Mouse (Mus musculus) left cerebral cortex, postnatal 36 days (tissue): ENCODE data around the gene Apoa1. TPM values are rescaled to one million over a fixed set of nuclear protein-coding genes. Genes with fewer than 3 reads are reported as not detected.

Experiments
- DNase-seq, 2 experiments: peaks; one replicate each; pipeline ENCODE4 v3.0.0; 2021 to 2022; ENCODE audit warnings: low spot score in 2 of 2, mixed read lengths in 1 of 2
- intact Hi-C: fragments of 180-260 bp; cut with DNase I; formaldehyde crosslinking; loops from one replicate; pipeline ENCODE4 v1.15.1; 2025
- total RNA-seq, 2 experiments: library from RNA; stranded (reverse); gene quantifications; 2 replicates each; pipeline ENCODE4 v1.2.3; 2021

Apoa1 gene
- under 1 TPM; 0.42 to 0.79 TPM for total RNA-seq

GRCm38 (mm10) chr9:46228491-46228890, at the start of gene Apoa1:
Apoa1 (plus strand) TSS chr9:46228580.
- no peak for DNase-seq

GRCm38 (mm10) chr9:46178595-46178994, 49.8 kb upstream of the Apoa1 start:
- DNase-seq = no peak
- intact Hi-C loops = no loop called here

More at GRCm38 (mm10) chr9:46228491-46228890, at the start of gene Apoa1:
- intact Hi-C loops = no loop called here

DNA sequence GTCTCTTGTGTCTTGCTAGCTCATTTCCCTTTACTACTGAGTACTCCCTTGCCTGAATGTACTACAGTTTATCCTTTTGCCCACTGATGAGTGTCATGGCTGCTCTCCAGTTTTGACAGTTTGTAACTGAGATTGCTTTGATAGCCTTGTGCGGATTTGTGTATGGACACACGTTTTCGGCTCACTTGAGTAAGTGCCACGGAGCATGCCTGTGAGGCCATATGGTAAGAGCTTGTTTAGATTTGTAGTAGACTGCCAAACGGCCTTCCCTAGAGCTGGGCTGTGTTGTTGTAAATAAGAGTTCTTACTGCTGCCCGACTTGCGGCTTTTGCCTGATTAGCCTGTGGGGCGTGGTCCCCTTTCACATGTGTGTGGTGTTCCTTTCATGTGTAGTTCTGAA, 47.1 kb upstream of the Apoa1 start:
- no peak for DNase-seq
- intact Hi-C loops = no loop called here

DNA sequence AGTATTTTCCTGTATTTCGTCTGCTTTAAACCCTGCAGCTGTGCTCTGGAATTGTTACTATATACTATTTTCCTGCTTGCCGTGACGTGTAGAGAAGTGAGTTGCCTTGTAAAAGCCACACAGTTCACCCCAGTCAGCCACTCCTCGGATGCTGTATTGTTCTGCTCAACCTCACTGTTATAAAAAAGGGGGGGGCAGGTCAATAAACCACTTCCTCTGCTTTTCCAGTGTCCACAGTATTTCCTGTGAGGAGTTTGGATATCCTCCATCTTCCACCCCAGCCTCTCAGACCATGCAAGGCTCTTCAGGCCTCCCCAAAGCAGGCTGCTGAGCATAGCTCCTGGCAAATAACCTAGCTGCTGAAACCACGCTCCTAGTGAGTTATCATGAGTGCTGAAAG, 43.8 kb upstream of the Apoa1 start:
- DNase-seq = no peak
- intact Hi-C loops = no loop called here

DNA sequence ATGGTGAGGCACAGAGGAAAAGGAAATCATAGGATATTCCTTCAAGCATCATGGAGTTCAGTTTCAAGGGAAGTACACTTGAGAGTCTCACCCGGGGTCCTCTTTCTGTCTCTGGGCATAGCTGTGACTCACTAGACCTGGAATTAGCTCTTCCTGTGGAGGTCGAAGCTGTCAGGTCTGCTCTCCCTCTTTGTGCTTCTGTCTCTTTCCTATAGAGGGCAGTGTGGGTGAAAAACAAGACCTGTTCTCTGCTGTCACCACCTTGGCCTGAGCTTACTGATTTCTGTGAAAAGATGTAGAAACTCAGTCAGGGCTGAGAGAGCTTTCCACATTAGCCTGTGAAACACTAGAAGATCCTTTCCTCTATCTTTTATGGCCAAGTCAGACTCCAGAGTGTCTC, 43.2 kb upstream of the Apoa1 start:
- intact Hi-C loops = no loop called here

GRCm38 (mm10) chr9:46186387-46186786, 42.0 kb upstream of the Apoa1 start:
- DNase-seq = no peak
- intact Hi-C loops = no loop called here

More for the DNA sequence above, 43.2 kb upstream of the Apoa1 start:
- no peak for DNase-seq

DNA sequence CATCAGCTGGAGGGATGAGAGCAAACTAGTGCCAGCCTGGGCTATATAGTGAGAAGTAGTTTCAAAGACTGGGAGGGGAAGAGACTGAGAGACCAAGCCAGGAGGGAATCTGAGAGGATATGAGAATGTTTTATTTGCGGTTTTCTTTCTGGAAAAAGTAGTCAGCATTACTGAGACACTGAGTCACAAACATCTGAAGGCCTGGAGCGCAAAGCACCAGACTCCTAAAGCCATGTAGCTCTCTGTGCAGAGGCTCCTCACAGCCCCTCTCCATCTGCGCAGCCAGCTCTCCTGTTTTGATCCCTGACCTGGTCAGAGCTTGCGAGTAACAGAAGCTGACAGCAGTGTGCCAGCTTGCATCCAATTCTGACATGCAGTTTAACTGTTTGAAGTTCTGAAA, 40.0 kb upstream of the Apoa1 start:
- DNase-seq = no peak
- intact Hi-C loops = no loop called here

- intact Hi-C loops = no loop called here
- DNase-seq = no peak
These were observed 39.4 kb upstream of the Apoa1 start for GRCm38 (mm10) chr9:46188956-46189355.

DNA sequence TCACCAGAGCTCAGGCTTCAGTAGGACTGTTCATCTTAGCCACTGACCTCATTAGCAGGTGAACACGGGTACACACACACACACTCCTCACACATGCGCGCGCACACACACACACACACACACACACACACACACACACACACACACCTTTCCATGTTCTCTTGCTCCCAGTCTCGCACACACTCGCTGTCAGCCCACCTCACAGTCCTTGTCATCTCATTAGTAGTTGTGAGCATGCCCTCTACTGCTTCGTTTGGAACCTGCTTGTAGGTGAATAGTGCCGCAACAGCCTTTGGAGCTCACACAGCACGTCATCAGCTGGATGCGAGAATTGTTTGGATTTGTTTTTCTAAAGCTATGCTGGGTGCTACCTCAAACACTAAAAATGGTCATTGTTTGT, 39.0 kb upstream of the Apoa1 start:
- DNase-seq = no peak
- intact Hi-C loops = no loop called here

GRCm38 (mm10) chr9:46191234-46191633, 37.1 kb upstream of the Apoa1 start:
- DNase-seq = no peak
- intact Hi-C loops = loop anchor here (2.0 to 5.0 kb wide), 2 partner anchors 56 to 186 kb away; no protein-coding TSS in a partner anchor

- DNase-seq = no peak
- intact Hi-C loops = loop anchor here (2.0 to 5.0 kb wide), 2 partner anchors 56 to 187 kb away; no protein-coding TSS in a partner anchor
These were observed 36.7 kb upstream of the Apoa1 start for GRCm38 (mm10) chr9:46191644-46192043.

- intact Hi-C loops = loop anchor here (5.0 kb wide), 1 partner anchor 55 kb away; no protein-coding TSS in a partner anchor
- no peak for DNase-seq
These were observed 35.7 kb upstream of the Apoa1 start for GRCm38 (mm10) chr9:46192642-46193041.

GRCm38 (mm10) chr9:46194809-46195208, 33.6 kb upstream of the Apoa1 start:
- no peak for DNase-seq
- intact Hi-C loops = loop anchor here (5.0 kb wide), 1 partner anchor 52 kb away; no protein-coding TSS in a partner anchor

- no peak for DNase-seq
- intact Hi-C loops = no loop called here
These were observed 31.6 kb upstream of the Apoa1 start for GRCm38 (mm10) chr9:46196699-46197169.

- intact Hi-C loops = no loop called here
- peak; percentile 35 to 44 for DNase-seq
These were observed 29.9 kb upstream of the Apoa1 start for GRCm38 (mm10) chr9:46198461-46198860.

- intact Hi-C loops = no loop called here
These were observed 29.4 kb upstream of the Apoa1 start for GRCm38 (mm10) chr9:46198936-46199335.

GRCm38 (mm10) chr9:46199609-46200008, 28.8 kb upstream of the Apoa1 start:
- DNase-seq = no peak
- intact Hi-C loops = no loop called here

More at GRCm38 (mm10) chr9:46198936-46199335, 29.4 kb upstream of the Apoa1 start:
- no peak for DNase-seq

DNA sequence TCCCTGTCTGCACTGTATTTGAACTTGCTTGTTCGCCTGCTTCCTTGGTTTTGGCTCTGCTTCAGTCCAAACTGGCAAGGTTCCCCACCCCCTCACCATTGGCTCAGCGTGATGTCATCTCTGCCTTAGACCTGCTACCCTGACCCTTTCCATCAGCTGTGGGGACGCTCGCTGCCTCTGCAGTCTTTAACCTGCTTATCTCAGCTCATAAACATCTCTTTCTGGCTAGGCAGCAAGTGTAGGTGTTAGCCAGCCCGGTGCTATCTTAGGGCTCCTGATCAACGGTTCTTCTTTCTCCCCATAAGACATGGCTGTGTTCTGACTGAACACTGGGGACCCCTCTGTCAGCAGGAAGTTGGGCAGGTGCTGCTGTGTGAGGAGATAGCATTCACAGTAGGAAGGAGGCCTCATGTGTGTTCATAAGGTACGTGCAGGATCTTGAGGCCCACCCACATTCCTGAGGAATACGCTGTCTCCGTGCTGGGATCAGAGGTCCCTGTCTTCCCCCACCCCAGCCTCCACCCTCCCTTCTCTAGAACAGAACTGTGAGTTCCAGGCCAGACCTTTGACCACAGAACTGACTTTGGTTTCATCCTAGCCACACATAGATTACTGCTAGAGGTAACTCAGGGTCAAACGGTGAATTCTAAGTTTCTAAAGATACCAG, 21.4 kb upstream of the Apoa1 start:
- DNase-seq = no peak
- intact Hi-C loops = no loop called here

- intact Hi-C loops = no loop called here
- no peak for DNase-seq
These were observed 20.9 kb upstream of the Apoa1 start for GRCm38 (mm10) chr9:46207501-46207869.

DNA sequence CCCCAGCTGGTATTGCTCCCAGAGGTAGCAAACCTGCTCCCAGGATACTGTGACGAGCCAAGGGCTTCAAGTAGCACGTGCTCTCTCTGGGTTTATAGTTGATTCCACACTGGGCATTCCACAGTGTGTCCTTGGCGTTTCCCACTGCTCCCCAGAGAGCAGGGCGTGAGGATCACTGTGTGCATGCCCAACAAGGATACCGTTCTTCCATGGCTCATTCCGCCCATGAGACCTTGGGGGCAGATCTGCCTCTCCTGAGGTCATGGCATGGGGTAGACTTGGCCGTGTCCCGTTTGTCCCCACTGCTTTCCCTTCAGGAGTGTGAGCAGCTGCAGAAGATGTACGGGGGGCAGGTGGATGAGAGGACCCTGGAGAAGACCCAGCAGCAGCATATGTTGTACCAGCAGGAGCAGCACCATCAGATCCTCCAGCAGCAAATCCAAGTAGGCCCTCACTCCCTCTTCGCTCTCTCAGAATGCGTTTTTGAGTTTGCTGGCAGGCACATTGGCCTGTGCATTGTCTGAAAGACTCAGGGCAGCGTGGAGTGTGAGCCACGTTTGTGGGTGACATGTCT, 19.9 kb upstream of the Apoa1 start:
- intact Hi-C loops = no loop called here
- DNase-seq = no peak

GRCm38 (mm10) chr9:46210473-46210872, 17.9 kb upstream of the Apoa1 start:
- intact Hi-C loops = no loop called here
- no peak for DNase-seq
